8 mouse cellular contexts compared by ENCODE assay signal in the genomic region with DNA sequence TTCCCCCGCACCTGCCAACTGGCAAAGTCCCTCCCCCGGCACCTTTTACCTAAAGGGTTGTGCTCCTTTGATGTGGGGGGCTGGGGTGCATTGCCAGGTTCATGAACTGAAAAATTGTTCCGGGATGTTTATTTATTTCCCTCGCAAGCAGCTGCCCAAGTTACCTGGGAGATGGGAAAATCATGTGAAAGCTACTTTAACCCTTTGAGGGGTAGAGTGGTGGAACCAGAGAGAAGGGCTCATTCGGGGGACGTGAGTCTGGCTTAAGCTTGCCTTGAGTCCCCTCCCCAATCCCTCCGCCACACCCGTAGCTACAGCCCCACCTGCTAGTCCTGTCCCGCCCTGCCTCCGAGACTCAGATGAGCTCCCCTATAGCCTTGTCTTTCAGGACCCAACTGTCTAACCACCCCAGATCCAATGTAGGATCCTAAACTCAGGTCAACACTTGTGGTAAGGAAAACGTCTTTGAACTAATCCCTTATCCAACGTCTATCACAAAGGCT. TPM values are rescaled to one million over a fixed set of nuclear protein-coding genes. Genes with fewer than 3 reads are reported as not detected.
DNase-seq lines count a peak whose midpoint lies in the region; ATAC-seq lines count a peak whose summit lies in the region.

No protein-coding gene starts in this region.

- 5% methylated on average over 12 of the region's 12 CpGs for WGBS in heart, embryonic 13.5 days
- 2% methylated on average over 12 of the region's 12 CpGs for WGBS in midbrain, embryonic 16.5 days

- no peaks in the 10 kb centered on the region for H3K9me3 ChIP-seq in heart, embryonic 13.5 days
- H3K9me3 ChIP-seq in midbrain, embryonic 16.5 days (replicated peaks; ENCODE audit: control insufficient read depth, low read length, poor library complexity, severe bottlenecking): no peaks in the 10 kb centered on the region

- peak overlapping the region; percentile 99 for H3K27ac ChIP-seq in heart, embryonic 13.5 days (replicated peaks)
- no peak overlapping the region for H3K27ac ChIP-seq in brown adipose tissue, adult 24 weeks (replicated peaks; ENCODE audit: low read depth, low read length)
- H3K27ac ChIP-seq in midbrain, embryonic 16.5 days (ENCODE audit: low read length): peak overlapping the region; percentile 85

- H3K4me3 ChIP-seq in heart, embryonic 13.5 days: peak overlapping the region; percentile 94
- H3K4me3 ChIP-seq in brown adipose tissue, adult 24 weeks (ENCODE audit: insufficient read depth, low read depth, low read length): peak overlapping the region; percentile 95
- H3K4me3 ChIP-seq in midbrain, embryonic 16.5 days (ENCODE audit: low read depth, low read length): peak overlapping the region; percentile 86

- no peak for ATAC-seq in heart, embryonic 13.5 days (ENCODE audit: extremely low read depth, insufficient number of reproducible peaks, low FRiP score, low TSS enrichment)
- 0 out of 2 replicates have a peak, but pooled peaks have one; percentile 38 for ATAC-seq in midbrain, embryonic 16.5 days

- no peak for DNase-seq in heart, adult 11 months
- peak; percentile 55 for DNase-seq in induced T-regulatory cell, adult 2 months (ENCODE audit: low read depth)
- DNase-seq in ovary, adult 18-20 months (ENCODE audit: low spot score): no peak
- DNase-seq in right cerebral cortex, postnatal 14 days: no peak
- DNase-seq in left cerebral cortex, postnatal 36 days (ENCODE audit: low spot score in 2 of 2): no peak

- H3K36me3 ChIP-seq in heart, embryonic 13.5 days: peaks cover under 1% of the 10 kb centered on the region
- H3K36me3 ChIP-seq in midbrain, embryonic 16.5 days (ENCODE audit: control insufficient read depth, insufficient read depth, low read length): no peaks in the 10 kb centered on the region

- peak overlapping the region; percentile 87 for H3K4me2 ChIP-seq in heart, embryonic 13.5 days
- peak overlapping the region; percentile 70 for H3K4me2 ChIP-seq in midbrain, embryonic 16.5 days (ENCODE audit: low read length)

- peak overlapping the region; percentile 96 for H3K9ac ChIP-seq in heart, embryonic 13.5 days
- peak overlapping the region; percentile 89 for H3K9ac ChIP-seq in midbrain, embryonic 16.5 days (ENCODE audit: low read depth, low read length)

- H3K4me1 ChIP-seq in heart, embryonic 13.5 days: peaks cover 52% of the 10 kb centered on the region
- 0 out of 2 replicates have a peak, but pooled peaks cover 8% of the 10 kb centered on the region for H3K4me1 ChIP-seq in brown adipose tissue, adult 24 weeks (ENCODE audit: control insufficient read depth, insufficient read depth, insufficient read length, low read length)
- peaks cover 28% of the 10 kb centered on the region for H3K4me1 ChIP-seq in midbrain, embryonic 16.5 days (ENCODE audit: control insufficient read depth, insufficient read depth, low read length)

- intact Hi-C loops in left cerebral cortex, postnatal 36 days (cut with DNase I): no loop called here

- no peaks in the 10 kb centered on the region for H3K27me3 ChIP-seq in heart, embryonic 13.5 days (replicated peaks)
- H3K27me3 ChIP-seq in midbrain, embryonic 16.5 days (ENCODE audit: control insufficient read depth, insufficient read depth, low read depth, low read length): no peaks in the 10 kb centered on the region

RNA-seq across cellular contexts. Expression of a gene that starts 0.3 kb away (rescaled TPM):
- 29.0 and 32.4 TPM in 2 replicates for polyA plus RNA-seq in heart, embryonic 13.5 days (2015; fragmentation: Nextera tagmentation; extraction: Ambion mirVana)
- polyA plus RNA-seq in brown adipose tissue, adult 24 weeks (2012; ENCODE audit: insufficient read depth, insufficient read length, missing spikeins): 37.3 and 42.5 TPM in 2 replicates
- polyA plus RNA-seq in midbrain, embryonic 16.5 days (2015; fragmentation: Nextera tagmentation; extraction: Ambion mirVana): 9.9 and 10.2 TPM in 2 replicates
- total RNA-seq in left cerebral cortex, postnatal 36 days (2021): 10 to 100 TPM; 41.5 to 58.4 TPM

RNA-seq across cellular contexts. Expression of a gene that starts 20.5 kb away (rescaled TPM):
- 9.5 and 10.8 TPM in 2 replicates for polyA plus RNA-seq in heart, embryonic 13.5 days (2015; fragmentation: Nextera tagmentation; extraction: Ambion mirVana)
- 0.46 and 0.95 TPM in 2 replicates for polyA plus RNA-seq in brown adipose tissue, adult 24 weeks (2012; ENCODE audit: insufficient read depth, insufficient read length, missing spikeins)
- polyA plus RNA-seq in midbrain, embryonic 16.5 days (2015; fragmentation: Nextera tagmentation; extraction: Ambion mirVana): 198 and 205 TPM in 2 replicates
- 100 to 1,000 TPM; 273 to 276 TPM for total RNA-seq in left cerebral cortex, postnatal 36 days (2021)

RNA-seq across cellular contexts. Expression of a gene that starts 39.4 kb away (rescaled TPM):
- 0.29 and 0.48 TPM in 2 replicates for polyA plus RNA-seq in heart, embryonic 13.5 days (2015; fragmentation: Nextera tagmentation; extraction: Ambion mirVana)
- polyA plus RNA-seq in brown adipose tissue, adult 24 weeks (2012; ENCODE audit: insufficient read depth, insufficient read length, missing spikeins): 5.1 and 14.0 TPM in 2 replicates
- not detected in 2 replicates for polyA plus RNA-seq in midbrain, embryonic 16.5 days (2015; fragmentation: Nextera tagmentation; extraction: Ambion mirVana)
- total RNA-seq in left cerebral cortex, postnatal 36 days (2021): not detected

RNA-seq across cellular contexts. Expression of a gene that starts 39.5 kb away (rescaled TPM):
- polyA plus RNA-seq in heart, embryonic 13.5 days (2015; fragmentation: Nextera tagmentation; extraction: Ambion mirVana): 35.2 and 35.8 TPM in 2 replicates
- polyA plus RNA-seq in brown adipose tissue, adult 24 weeks (2012; ENCODE audit: insufficient read depth, insufficient read length, missing spikeins): 16.4 and 18.1 TPM in 2 replicates
- polyA plus RNA-seq in midbrain, embryonic 16.5 days (2015; fragmentation: Nextera tagmentation; extraction: Ambion mirVana): 65.3 and 73.1 TPM in 2 replicates
- total RNA-seq in left cerebral cortex, postnatal 36 days (2021): 10 to 100 TPM; 37.0 to 45.6 TPM

RNA-seq across cellular contexts. Expression of a gene that starts 52.5 kb away (rescaled TPM):
- 16.5 and 20.8 TPM in 2 replicates for polyA plus RNA-seq in heart, embryonic 13.5 days (2015; fragmentation: Nextera tagmentation; extraction: Ambion mirVana)
- 28.1 and 50.7 TPM in 2 replicates for polyA plus RNA-seq in brown adipose tissue, adult 24 weeks (2012; ENCODE audit: insufficient read depth, insufficient read length, missing spikeins)
- polyA plus RNA-seq in midbrain, embryonic 16.5 days (2015; fragmentation: Nextera tagmentation; extraction: Ambion mirVana): 17.8 and 18.9 TPM in 2 replicates
- 10 to 100 TPM; 80.2 to 82.7 TPM for total RNA-seq in left cerebral cortex, postnatal 36 days (2021)

Comparison
In these comparisons a context has a peak if more than half of its experiments do, and no peak if none do; other contexts are left out.
1. RNA of a gene that starts 20.5 kb away (polyA plus RNA-seq): 198 to 205 TPM in midbrain, embryonic 16.5 days; 9.5 to 10.8 TPM in heart, embryonic 13.5 days and 0.46 to 0.95 TPM in brown adipose tissue, adult 24 weeks; every median in the first group is over 10 times any median in the second.
2. Peak in every context shown above with its lines, with median percentiles within 50 percentile points of each other: H3K4me3 ChIP-seq.